Mouse (Mus musculus): Measurements from ENCODE around the gene Gm10974. TPM values are rescaled to one million over a fixed set of nuclear protein-coding genes. Genes with fewer than 3 reads are reported as not detected.
A peak's percentile ranks its signal among the peaks of the same experiment; 100 is the strongest.

Gene Gm10974
- polyA plus RNA-seq, 1 experiment from 2014 or later: not detected

DNA sequence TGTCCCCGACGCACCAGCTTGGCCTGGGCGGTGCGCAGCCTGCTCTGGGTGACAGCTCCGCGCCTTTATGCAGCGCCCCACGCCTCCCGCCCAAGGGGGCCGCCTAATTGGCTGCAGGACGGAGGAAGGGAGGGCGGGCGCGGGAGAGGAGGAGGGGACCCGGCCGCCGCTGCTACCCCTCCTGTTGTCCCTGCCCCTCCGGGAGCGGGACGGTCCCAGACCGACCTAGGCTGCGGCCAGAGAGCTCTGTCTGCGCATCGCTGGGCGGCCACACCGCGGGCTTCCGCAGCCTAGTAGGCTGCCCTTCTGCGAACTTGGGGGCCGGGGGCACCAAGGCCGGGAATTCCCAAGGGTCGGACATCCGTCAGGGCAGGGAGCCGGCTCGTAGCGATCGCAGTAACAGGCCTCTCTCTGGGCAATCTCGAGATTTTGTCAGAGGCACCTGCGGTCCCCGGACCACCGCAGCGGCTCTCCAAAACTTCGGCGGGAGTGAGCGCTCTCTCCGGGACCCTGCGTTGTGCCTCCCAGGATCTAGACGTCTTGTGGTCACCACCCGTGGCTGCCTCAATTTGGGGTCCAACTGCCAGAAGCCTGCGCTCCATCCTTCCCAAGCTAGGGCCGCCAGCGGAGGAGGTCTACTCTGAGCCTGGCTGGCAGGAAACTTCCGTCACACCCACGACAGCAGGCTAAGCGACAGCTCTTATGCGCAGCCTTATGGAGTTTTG, 61.9 kb downstream of the Gm10974 start, which contains the start of gene Aldh1a3:
TSS of gene Aldh1a3 (minus strand) at position 81 of the 725 bp plus-strand sequence.
- under 1% methylated on average over 50 of the region's 56 CpGs for WGBS
- H3K9me3 ChIP-seq (ENCODE audit: control insufficient read depth, low read length): no peaks in the 10 kb centered on the region
- peak; percentile 57 for DNase-seq (ENCODE audit: low spot score)
- H3K27ac ChIP-seq (ENCODE audit: low read depth, low read length): no peak within 1 kb of the TSS
- peaks cover 3% of the 10 kb centered on the region; the same call in 1 of the 2 replicates for H3K4me1 ChIP-seq (ENCODE audit: control insufficient read depth, insufficient read depth, low read length)
- peak within 1 kb of the TSS; percentile 87 for H3K4me2 ChIP-seq (ENCODE audit: low read depth)
- ATAC-seq (ENCODE audit: insufficient read depth, low FRiP score, low TSS enrichment): peak; percentile 60
- H3K4me3 ChIP-seq (ENCODE audit: low read depth, low read length): peak within 1 kb of the TSS; percentile 47
- H3K36me3 ChIP-seq (ENCODE audit: control insufficient read depth, insufficient read depth, low read length): no peaks in the 10 kb centered on the region
- peaks cover 55% of the 10 kb centered on the region for H3K27me3 ChIP-seq (ENCODE audit: control insufficient read depth, insufficient read depth, low read length)
- no peak within 1 kb of the TSS for H3K9ac ChIP-seq (ENCODE audit: low read length)

DNA sequence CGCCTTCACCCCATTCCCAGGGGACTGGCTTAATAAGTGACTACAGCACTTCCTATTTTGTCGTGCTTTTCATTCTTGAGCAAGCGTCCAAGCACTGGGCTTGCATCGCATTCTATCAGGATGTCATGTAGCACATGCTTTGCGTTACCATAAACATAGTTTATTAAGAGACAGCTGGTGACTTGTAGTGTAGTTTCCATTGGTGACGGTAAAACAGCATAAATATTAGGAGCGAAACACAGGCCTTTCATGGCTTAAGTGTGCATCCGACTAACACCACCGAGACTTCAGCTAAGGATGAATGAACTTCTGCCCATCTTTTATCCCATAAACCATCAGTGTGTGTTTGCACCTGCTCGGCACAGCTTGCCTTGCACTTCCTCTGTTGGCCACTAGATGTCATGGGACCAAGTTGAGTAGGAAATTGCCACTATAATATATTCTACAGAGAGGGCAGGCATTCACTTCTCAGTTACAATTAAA, 68.8 kb downstream of the Gm10974 start:
- Histone ChIP-seq H3K9me3 (ENCODE audit: control insufficient read depth, low read length) (no peaks in the 10 kb centered on the region), H3K36me3 (ENCODE audit: control insufficient read depth, insufficient read depth, low read length) (no peaks in the 10 kb centered on the region), H3K4me1 (ENCODE audit: control insufficient read depth, insufficient read depth, low read length) (no peaks in the 10 kb centered on the region), H3K27ac (ENCODE audit: low read depth, low read length) (no peak overlapping the region), H3K4me2 (ENCODE audit: low read depth) (no peak overlapping the region), H3K9ac (ENCODE audit: low read length) (no peak overlapping the region), H3K4me3 (ENCODE audit: low read depth, low read length) (no peak overlapping the region), H3K27me3 (ENCODE audit: control insufficient read depth, insufficient read depth, low read length) (peaks cover 3% of the 10 kb centered on the region; the same call in 1 of the 2 replicates)
- peak; percentile 67 for DNase-seq (ENCODE audit: low spot score)
- WGBS: 51% methylated on average over 10 of the region's 10 CpGs
- ATAC-seq (ENCODE audit: insufficient read depth, low FRiP score, low TSS enrichment): no peak

Small RNA genes lying within 50 kb of the gene (microRNA-seq; reads per million reads assigned to microRNA genes)
- not detected for gene Mir7057

Other genes starting within 250 kb of the Gm10974 start
- 5.5 and 7.0 TPM in 2 replicates for gene Lrrk1, start 22.4 kb downstream of the Gm10974 start, polyA plus RNA-seq (2014; fragmentation: Nextera tagmentation; extraction: Ambion mirVana)
- gene Aldh1a3, start 61.6 kb downstream of the Gm10974 start, polyA plus RNA-seq (2014; fragmentation: Nextera tagmentation; extraction: Ambion mirVana): 1.4 and 1.5 TPM in 2 replicates

Data from neural tube, embryonic 11.5 days (tissue).